Mouse (Mus musculus): ENCODE results near the gene 4833439L19Rik. TPM values are rescaled to one million over a fixed set of nuclear protein-coding genes. Genes with fewer than 3 reads are reported as not detected.

Gene 4833439L19Rik
- total RNA-seq, 1 experiment, result 52.8 TPM

- Histone ChIP-seq H3K4me3 (ENCODE audit: insufficient read depth in 1 of 2, low read depth in 1 of 2, low read length in 2 of 2, poor library complexity in 1 of 2, severe bottlenecking in 1 of 2) (no peak overlapping the region), H3K27ac (ENCODE audit: insufficient read depth, low read depth, low read length, poor library complexity, severe bottlenecking) (no peak overlapping the region), H3K9ac (ENCODE audit: insufficient read depth, low read depth, low read length, poor library complexity, severe bottlenecking) (no peak overlapping the region), H3K4me1 (ENCODE audit: control insufficient read depth in 2 of 2, insufficient read depth in 2 of 2, low read length in 2 of 2, poor library complexity in 1 of 2) (peaks cover 0 to 7% of the 10 kb centered on the region in 2 experiments; a peak in 1 of 4 replicates), H3K9me3 (ENCODE audit: control insufficient read depth, insufficient read depth, low read depth, low read length) (no peaks in the 10 kb centered on the region), H3K36me3 (ENCODE audit: control insufficient read depth, insufficient read depth, low read length, poor library complexity, severe bottlenecking) (peaks cover 42% of the 10 kb centered on the region)
- DNase-seq (ENCODE audit: low read depth, low spot score), result no peak
- in situ Hi-C loops (cut with MboI; ENCODE audit: low sequenced_read_pairs in 2 of 2, unreplicated experiment in 2 of 2), result no loop called here
- TF ChIP-seq HCFC1 (IDR thresholded peaks at IDR 0.05; ENCODE audit: borderline replicate concordance, insufficient read depth, low read length) (no peak), CHD2 (IDR thresholded peaks at IDR 0.05; ENCODE audit: low read depth, low read length) (no peak), ZC3H11A (IDR thresholded peaks at IDR 0.05; ENCODE audit: borderline replicate concordance, low read depth, low read length) (no peak), MAFK (IDR thresholded peaks at IDR 0.05; ENCODE audit: insufficient read depth, low read depth, low read length) (no peak), ZNF384 (IDR thresholded peaks at IDR 0.05; ENCODE audit: low read depth, low read length) (no peak)
Measured at GRCm38 (mm10) chr13:54582126-54582525, 16.9 kb upstream of the 4833439L19Rik start.

DNA sequence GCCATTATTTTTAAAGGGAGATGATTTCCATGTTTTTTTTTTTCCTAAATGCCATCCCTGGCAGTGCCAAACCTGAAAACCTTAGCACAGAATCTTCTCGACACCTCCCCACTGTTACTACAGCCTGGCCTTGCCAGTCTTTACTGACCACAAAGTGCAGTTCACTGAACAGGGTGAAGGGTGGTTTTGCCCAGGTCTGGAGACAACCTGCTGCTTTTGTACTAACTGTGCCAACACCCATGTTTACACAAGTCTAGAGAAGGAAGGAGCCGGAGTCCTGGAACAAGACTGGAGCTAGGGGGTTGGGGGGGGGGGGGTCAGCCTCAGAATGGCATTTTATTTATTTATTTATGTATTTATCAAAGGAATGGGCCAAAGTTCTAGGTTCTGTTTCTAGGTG, 16.1 kb upstream of the 4833439L19Rik start:
- H3K36me3 ChIP-seq (ENCODE audit: control insufficient read depth, insufficient read depth, low read length, poor library complexity, severe bottlenecking), result peaks cover 42% of the 10 kb centered on the region
- H3K4me3 ChIP-seq (ENCODE audit: insufficient read depth in 1 of 2, low read depth in 1 of 2, low read length in 2 of 2, poor library complexity in 1 of 2, severe bottlenecking in 1 of 2), result no peak overlapping the region
- no peaks in the 10 kb centered on the region for H3K9me3 ChIP-seq (ENCODE audit: control insufficient read depth, insufficient read depth, low read depth, low read length)
- peaks cover 0 to 7% of the 10 kb centered on the region in 2 experiments; a peak in 1 of 4 replicates for H3K4me1 ChIP-seq (ENCODE audit: control insufficient read depth in 2 of 2, insufficient read depth in 2 of 2, low read length in 2 of 2, poor library complexity in 1 of 2)
- no peak for TF ChIP-seq ZC3H11A (IDR thresholded peaks at IDR 0.05; ENCODE audit: borderline replicate concordance, low read depth, low read length)
- DNase-seq (ENCODE audit: low read depth, low spot score), result no peak
- no peak overlapping the region for H3K9ac ChIP-seq (ENCODE audit: insufficient read depth, low read depth, low read length, poor library complexity, severe bottlenecking)
- in situ Hi-C loops (cut with MboI; ENCODE audit: low sequenced_read_pairs in 2 of 2, unreplicated experiment in 2 of 2), result no loop called here
- no peak overlapping the region for H3K27ac ChIP-seq (ENCODE audit: insufficient read depth, low read depth, low read length, poor library complexity, severe bottlenecking)

GRCm38 (mm10) chr13:54577652-54578507, 12.6 kb upstream of the 4833439L19Rik start:
- Histone ChIP-seq H3K27ac (ENCODE audit: insufficient read depth, low read depth, low read length, poor library complexity, severe bottlenecking) (no peak overlapping the region), H3K36me3 (ENCODE audit: control insufficient read depth, insufficient read depth, low read length, poor library complexity, severe bottlenecking) (peaks cover 12% of the 10 kb centered on the region), H3K4me3 (ENCODE audit: insufficient read depth in 1 of 2, low read depth in 1 of 2, low read length in 2 of 2, poor library complexity in 1 of 2, severe bottlenecking in 1 of 2) (peak overlapping the region in 1 of 2 experiments; percentile 28; a peak in 2 of 4 replicates), H3K9me3 (ENCODE audit: control insufficient read depth, insufficient read depth, low read depth, low read length) (no peaks in the 10 kb centered on the region), H3K9ac (ENCODE audit: insufficient read depth, low read depth, low read length, poor library complexity, severe bottlenecking) (peak overlapping the region; percentile 11; the same call in 1 of the 2 replicates), H3K4me1 (ENCODE audit: control insufficient read depth in 2 of 2, insufficient read depth in 2 of 2, low read length in 2 of 2, poor library complexity in 1 of 2) (peaks cover 2 to 11% of the 10 kb centered on the region in 2 experiments; a peak in 1 of 4 replicates)
- no peak for DNase-seq (ENCODE audit: low read depth, low spot score)
- in situ Hi-C loops (cut with MboI; ENCODE audit: low sequenced_read_pairs in 2 of 2, unreplicated experiment in 2 of 2), result no loop called here
- TF ChIP-seq ZNF384 (IDR thresholded peaks at IDR 0.05; ENCODE audit: low read depth, low read length) (no peak), ZC3H11A (IDR thresholded peaks at IDR 0.05; ENCODE audit: borderline replicate concordance, low read depth, low read length) (no peak), MAFK (IDR thresholded peaks at IDR 0.05; ENCODE audit: insufficient read depth, low read depth, low read length) (no peak), CHD2 (IDR thresholded peaks at IDR 0.05; ENCODE audit: low read depth, low read length) (no peak), HCFC1 (IDR thresholded peaks at IDR 0.05; ENCODE audit: borderline replicate concordance, insufficient read depth, low read length) (no peak)

- Histone ChIP-seq H3K36me3 (ENCODE audit: control insufficient read depth, insufficient read depth, low read length, poor library complexity, severe bottlenecking) (peaks cover 3% of the 10 kb centered on the region; the same call in 1 of the 2 replicates), H3K9me3 (ENCODE audit: control insufficient read depth, insufficient read depth, low read depth, low read length) (no peaks in the 10 kb centered on the region), H3K4me1 (ENCODE audit: control insufficient read depth in 2 of 2, insufficient read depth in 2 of 2, low read length in 2 of 2, poor library complexity in 1 of 2) (peaks cover 2 to 9% of the 10 kb centered on the region in 2 experiments; a peak in 1 of 4 replicates), H3K4me3 (ENCODE audit: insufficient read depth in 1 of 2, low read depth in 1 of 2, low read length in 2 of 2, poor library complexity in 1 of 2, severe bottlenecking in 1 of 2) (peak overlapping the region; percentile 89 to 92), H3K27ac (ENCODE audit: insufficient read depth, low read depth, low read length, poor library complexity, severe bottlenecking) (no peak overlapping the region), H3K9ac (ENCODE audit: insufficient read depth, low read depth, low read length, poor library complexity, severe bottlenecking) (peak overlapping the region; percentile 93)
- TF ChIP-seq HCFC1 (IDR thresholded peaks at IDR 0.05; ENCODE audit: borderline replicate concordance, insufficient read depth, low read length) (no peak), ZNF384 (IDR thresholded peaks at IDR 0.05; ENCODE audit: low read depth, low read length) (no peak), CHD2 (IDR thresholded peaks at IDR 0.05; ENCODE audit: low read depth, low read length) (no peak), ZC3H11A (IDR thresholded peaks at IDR 0.05; ENCODE audit: borderline replicate concordance, low read depth, low read length) (no peak), MAFK (IDR thresholded peaks at IDR 0.05; ENCODE audit: insufficient read depth, low read depth, low read length) (no peak)
- DNase-seq (ENCODE audit: low read depth, low spot score), result no peak
- in situ Hi-C loops (cut with MboI; ENCODE audit: low sequenced_read_pairs in 2 of 2, unreplicated experiment in 2 of 2), result no loop called here
Measured at GRCm38 (mm10) chr13:54575489-54575888, 10.3 kb upstream of the 4833439L19Rik start.
